30 mouse cellular contexts compared by ENCODE assay signal in the genomic region with DNA sequence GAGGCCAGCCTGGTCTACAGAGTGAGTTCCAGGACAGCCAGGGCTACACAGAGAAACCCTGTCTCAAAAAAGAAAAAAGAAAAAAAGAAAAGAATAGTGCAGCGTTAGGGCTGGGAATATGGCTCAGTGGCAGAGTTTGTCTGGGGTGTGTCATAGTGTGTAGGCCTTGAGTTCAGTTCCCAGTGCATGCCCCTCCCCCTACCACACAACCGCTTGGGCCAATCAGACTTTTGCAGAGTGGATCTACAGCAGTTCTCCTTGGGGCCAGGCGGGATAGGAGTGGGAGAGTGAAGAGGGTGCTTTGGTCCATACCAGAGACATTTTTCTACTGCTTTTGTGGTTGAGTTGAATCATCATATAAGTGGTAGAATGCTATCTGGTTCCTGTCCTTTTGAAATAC. TPM values are rescaled to one million over a fixed set of nuclear protein-coding genes. Genes with fewer than 3 reads are reported as not detected.
DNase-seq lines count a peak whose midpoint lies in the region; ATAC-seq and TF ChIP-seq lines count a peak whose summit lies in the region.
"Had no signal": no experiment of that assay in that cellular context is flagged by ENCODE, and none has a peak within 500 bp of the region (broad histone marks: within the 10 kb centered on the region; RNA-seq: fewer than 3 reads in every experiment).

No protein-coding gene starts in this region.

- no peaks in the 10 kb centered on the region for H3K36me3 ChIP-seq in forebrain, embryonic 12.5 days (replicated peaks)
- no peaks in the 10 kb centered on the region for H3K36me3 ChIP-seq in forebrain, embryonic 15.5 days
- H3K36me3 ChIP-seq in midbrain, embryonic 13.5 days, result 0 out of 2 replicates have a peak, but pooled peaks cover 4% of the 10 kb centered on the region
- H3K36me3 ChIP-seq in midbrain, embryonic 14.5 days (ENCODE audit: control insufficient read depth, insufficient read depth, low read length), result no peaks in the 10 kb centered on the region
- peaks cover 0 to 18% of the 10 kb centered on the region in 2 experiments; a peak in 2 of 4 replicates for H3K36me3 ChIP-seq in MEL (ENCODE audit: control insufficient read depth in 1 of 2, insufficient read depth in 2 of 2, low read length in 2 of 2)
- H3K36me3 ChIP-seq in liver, embryonic 16.5 days (ENCODE audit: control insufficient read depth, insufficient read depth), result no peaks in the 10 kb centered on the region; the same call in 1 of the 2 replicates
- H3K36me3 ChIP-seq: limb, embryonic 13.5 days; midbrain, embryonic 15.5 days had no signal

- H3K9ac ChIP-seq in forebrain, embryonic 12.5 days, result no peak overlapping the region
- H3K9ac ChIP-seq in forebrain, embryonic 15.5 days (replicated peaks), result no peak overlapping the region
- no peak overlapping the region for H3K9ac ChIP-seq in midbrain, embryonic 13.5 days (replicated peaks)
- no peak overlapping the region for H3K9ac ChIP-seq in midbrain, embryonic 14.5 days (replicated peaks; ENCODE audit: low read length)
- no peak overlapping the region for H3K9ac ChIP-seq in MEL (ENCODE audit: control insufficient read depth, low read depth, low read length, poor library complexity, severe bottlenecking)
- H3K9ac ChIP-seq in liver, embryonic 16.5 days (ENCODE audit: low read depth, low read length), result no peak overlapping the region
- H3K9ac ChIP-seq: embryonic facial prominence, embryonic 15.5 days; hindbrain, embryonic 14.5 days; limb, embryonic 13.5 days; liver, embryonic 14.5 days; midbrain, embryonic 15.5 days had no signal

- no peak for TF ChIP-seq EP300 in MEL (IDR thresholded peaks at IDR 0.05; ENCODE audit: low read depth in 1 of 2, low read length in 2 of 2)

- 85% methylated on average over 3 of the region's 3 CpGs for WGBS in forebrain, embryonic 12.5 days
- 86% methylated on average over 3 of the region's 3 CpGs for WGBS in forebrain, embryonic 15.5 days
- WGBS in midbrain, embryonic 13.5 days, result 96% methylated on average over 3 of the region's 3 CpGs
- 86% methylated on average over 3 of the region's 3 CpGs for WGBS in midbrain, embryonic 14.5 days
- 56% methylated on average over 3 of the region's 3 CpGs for WGBS in liver, embryonic 16.5 days (ENCODE audit: insufficient replicate concordance)

- no peak for TF ChIP-seq RAD21 in MEL (IDR thresholded peaks at IDR 0.05; ENCODE audit: low read depth, low read length)

- H3K9me3 ChIP-seq in forebrain, embryonic 12.5 days, result no peaks in the 10 kb centered on the region
- H3K9me3 ChIP-seq in forebrain, embryonic 15.5 days, result no peaks in the 10 kb centered on the region
- no peaks in the 10 kb centered on the region for H3K9me3 ChIP-seq in midbrain, embryonic 13.5 days
- no peaks in the 10 kb centered on the region for H3K9me3 ChIP-seq in midbrain, embryonic 14.5 days (ENCODE audit: control insufficient read depth, low read length)
- H3K9me3 ChIP-seq in MEL (replicated peaks; ENCODE audit: insufficient read depth, low read length), result no peaks in the 10 kb centered on the region
- H3K9me3 ChIP-seq in liver, embryonic 16.5 days (replicated peaks; ENCODE audit: control insufficient read depth, low read length), result no peaks in the 10 kb centered on the region
- H3K9me3 ChIP-seq: embryonic facial prominence, embryonic 10.5 days; embryonic facial prominence, embryonic 15.5 days; midbrain, embryonic 15.5 days had no signal

- H3K27ac ChIP-seq in forebrain, embryonic 12.5 days, result peak overlapping the region; percentile 36; the same call in 1 of the 2 replicates
- no peak overlapping the region for H3K27ac ChIP-seq in forebrain, embryonic 15.5 days (replicated peaks)
- peak overlapping the region; percentile 2; the same call in 1 of the 2 replicates for H3K27ac ChIP-seq in midbrain, embryonic 13.5 days
- no peak overlapping the region for H3K27ac ChIP-seq in midbrain, embryonic 14.5 days (replicated peaks; ENCODE audit: low read depth, low read length)
- H3K27ac ChIP-seq in MEL (ENCODE audit: control insufficient read depth, low read depth, low read length), result no peak overlapping the region
- H3K27ac ChIP-seq in liver, embryonic 16.5 days (ENCODE audit: low read length), result 0 out of 2 replicates have a peak overlapping the region, but pooled peaks have one; percentile 9
- H3K27ac ChIP-seq: embryonic facial prominence, embryonic 15.5 days; gastrocnemius, adult 2 months; limb, embryonic 13.5 days; liver, embryonic 14.5 days; macrophage; midbrain, embryonic 15.5 days had no signal

- TF ChIP-seq CTCF in MEL (IDR thresholded peaks at IDR 0.05 in 2 of 3, conservative IDR thresholded peaks at IDR 0.05 in 1 of 3; ENCODE audit: control insufficient read depth in 1 of 3, insufficient read depth in 1 of 3, low read depth in 2 of 3, low read length in 3 of 3, poor library complexity in 1 of 3, severe bottlenecking in 1 of 3), result no peak

- peaks cover 20% of the 10 kb centered on the region for H3K4me1 ChIP-seq in forebrain, embryonic 12.5 days
- H3K4me1 ChIP-seq in forebrain, embryonic 15.5 days, result peaks cover 28% of the 10 kb centered on the region
- peaks cover 27% of the 10 kb centered on the region for H3K4me1 ChIP-seq in midbrain, embryonic 13.5 days (replicated peaks)
- peaks cover 14% of the 10 kb centered on the region for H3K4me1 ChIP-seq in midbrain, embryonic 14.5 days (ENCODE audit: control insufficient read depth, insufficient read depth, low read length)
- H3K4me1 ChIP-seq in MEL (ENCODE audit: control insufficient read depth in 1 of 2, insufficient read depth in 2 of 2, low read length in 2 of 2), result peaks cover 7 to 19% of the 10 kb centered on the region in 2 experiments
- peaks cover 30% of the 10 kb centered on the region for H3K4me1 ChIP-seq in liver, embryonic 16.5 days (ENCODE audit: control insufficient read depth, low read depth, low read length)

- no peak for TF ChIP-seq POLR2A in MEL (IDR thresholded peaks at IDR 0.05; ENCODE audit: control insufficient read depth in 1 of 2, insufficient read depth in 1 of 2, low read depth in 1 of 2, low read length in 2 of 2, poor library complexity in 1 of 2)

- H3K4me2 ChIP-seq in forebrain, embryonic 12.5 days, result no peak overlapping the region
- no peak overlapping the region for H3K4me2 ChIP-seq in forebrain, embryonic 15.5 days (replicated peaks)
- no peak overlapping the region for H3K4me2 ChIP-seq in midbrain, embryonic 13.5 days (replicated peaks)
- H3K4me2 ChIP-seq in midbrain, embryonic 14.5 days (ENCODE audit: low read length), result no peak overlapping the region
- H3K4me2 ChIP-seq in liver, embryonic 16.5 days (ENCODE audit: low read depth, low read length), result no peak overlapping the region
- H3K4me2 ChIP-seq: embryonic facial prominence, embryonic 15.5 days; heart, embryonic 11.5 days; hindbrain, embryonic 14.5 days; limb, embryonic 13.5 days; midbrain, embryonic 15.5 days had no signal

- DNase-seq in midbrain, embryonic 14.5 days, result no peak
- DNase-seq in MEL (ENCODE audit: low read depth, low spot score), result peak; percentile 37
- DNase-seq in retina, embryonic 14.5 days (ENCODE audit: low spot score), result no peak
- DNase-seq in left cerebral cortex, adult 18-20 months (ENCODE audit: low spot score in 2 of 2), result no peak
- DNase-seq: adrenal gland, postnatal 10 days; cerebellum, adult 11-12 months; cerebellum, postnatal 14 days; gastrocnemius, adult 2 months; gastrocnemius, postnatal 36 days; heart, adult 18-20 months; heart, postnatal 4 days; kidney, adult 11 months; kidney, postnatal 14 days; layer of hippocampus, adult 9-11 months; right cerebral cortex, adult 18-20 months; thymus, postnatal 4 days had no signal

- no peaks in the 10 kb centered on the region for H3K27me3 ChIP-seq in forebrain, embryonic 12.5 days
- no peaks in the 10 kb centered on the region for H3K27me3 ChIP-seq in forebrain, embryonic 15.5 days
- H3K27me3 ChIP-seq in midbrain, embryonic 13.5 days, result no peaks in the 10 kb centered on the region
- no peaks in the 10 kb centered on the region for H3K27me3 ChIP-seq in midbrain, embryonic 14.5 days (ENCODE audit: control insufficient read depth, insufficient read depth, low read length)
- H3K27me3 ChIP-seq in MEL (ENCODE audit: control insufficient read depth in 1 of 2, insufficient read depth in 2 of 2, low read length in 2 of 2), result no peaks in the 10 kb centered on the region
- no peaks in the 10 kb centered on the region for H3K27me3 ChIP-seq in liver, embryonic 16.5 days (ENCODE audit: control insufficient read depth, insufficient read depth, low read depth, low read length)
- H3K27me3 ChIP-seq: CH12.LX; embryonic facial prominence, embryonic 15.5 days; limb, embryonic 13.5 days; midbrain, embryonic 15.5 days had no signal

- H3K79me2 ChIP-seq in MEL (ENCODE audit: control insufficient read depth, insufficient read depth, low read length, poor library complexity), result peaks cover 14% of the 10 kb centered on the region

- no peak for ATAC-seq in forebrain, embryonic 12.5 days (ENCODE audit: low FRiP score)
- ATAC-seq in forebrain, embryonic 15.5 days (replicated peaks), result no peak
- ATAC-seq in midbrain, embryonic 13.5 days, result no peak
- no peak for ATAC-seq in midbrain, embryonic 14.5 days (ENCODE audit: low FRiP score, low TSS enrichment)
- no peak for ATAC-seq in liver, embryonic 16.5 days (ENCODE audit: low read depth)
- ATAC-seq: forebrain, embryonic 14.5 days; midbrain, embryonic 15.5 days had no signal

- no peak overlapping the region for H3K4me3 ChIP-seq in forebrain, embryonic 12.5 days (replicated peaks)
- H3K4me3 ChIP-seq in forebrain, embryonic 15.5 days, result no peak overlapping the region
- H3K4me3 ChIP-seq in midbrain, embryonic 13.5 days (replicated peaks), result no peak overlapping the region
- no peak overlapping the region for H3K4me3 ChIP-seq in midbrain, embryonic 14.5 days (replicated peaks; ENCODE audit: low read depth, low read length)
- H3K4me3 ChIP-seq in MEL (ENCODE audit: control insufficient read depth in 1 of 2, insufficient read depth in 1 of 2, low read depth in 2 of 2, low read length in 2 of 2), result no peak overlapping the region
- H3K4me3 ChIP-seq in liver, embryonic 16.5 days (ENCODE audit: low read depth, low read length), result no peak overlapping the region
- H3K4me3 ChIP-seq: embryonic facial prominence, embryonic 10.5 days; embryonic facial prominence, embryonic 15.5 days; gastrocnemius, adult 2 months; limb, embryonic 13.5 days; midbrain, embryonic 15.5 days had no signal

TF ChIP-seq in MEL, 35 proteins besides CTCF, POLR2A, EP300 and RAD21 (continues in another document):
- TF ChIP-seq HCFC1 (IDR thresholded peaks at IDR 0.05; ENCODE audit: low read depth, low read length), result no peak

RNA-seq across cellular contexts. Expression of gene Prdm10, which starts 3.6 kb away (rescaled TPM):
- 10.7 and 11.0 TPM in 2 replicates for polyA plus RNA-seq in forebrain, embryonic 12.5 days (2016; fragmentation: Nextera tagmentation; extraction: Ambion mirVana)
- polyA plus RNA-seq in forebrain, embryonic 15.5 days (2015; fragmentation: Nextera tagmentation; extraction: Ambion mirVana), result 10.2 and 10.4 TPM in 2 replicates
- 9.1 and 9.5 TPM in 2 replicates for polyA plus RNA-seq in midbrain, embryonic 13.5 days (2015; fragmentation: Nextera tagmentation; extraction: Ambion mirVana)
- polyA plus RNA-seq in midbrain, embryonic 14.5 days (2014; fragmentation: Nextera tagmentation; extraction: Ambion mirVana), result 9.1 and 9.7 TPM in 2 replicates
- total RNA-seq in MEL (2012; rRNA removed), result 3.4 and 4.9 TPM in 2 replicates
- polyA plus RNA-seq in MEL (2012; ENCODE audit: insufficient read depth in 1 of 2, insufficient read length in 2 of 2, low read depth in 1 of 2, low replicate concordance in 2 of 2, missing spikeins in 1 of 2), result 1 to 10 TPM in 1 of 2 experiments, not detected in 1; 8.7 TPM
- polyA plus RNA-seq in liver, embryonic 16.5 days (2015; fragmentation: Nextera tagmentation; extraction: Ambion mirVana), result 2.9 and 3.1 TPM in 2 replicates
- 10 to 100 TPM; 20.4 to 20.7 TPM for total RNA-seq in left cerebral cortex, adult 18-20 months (2021)

Comparison
In these comparisons a context has a peak if more than half of its experiments do, and no peak if none do; other contexts are left out.
1. H3K27ac ChIP-seq: peak in forebrain, embryonic 12.5 days (single experiment), midbrain, embryonic 13.5 days (single experiment) and liver, embryonic 16.5 days (single experiment); none in forebrain, embryonic 15.5 days (single experiment), midbrain, embryonic 14.5 days (single experiment) and MEL (single experiment).